8 mouse cellular contexts compared by ENCODE assay signal in genomic region chr8:83699566-83699965, GRCm38 (mm10). TPM values are rescaled to one million over a fixed set of nuclear protein-coding genes. Genes with fewer than 3 reads are reported as not detected.
DNase-seq lines count a peak whose midpoint lies in the region; ATAC-seq lines count a peak whose summit lies in the region.

No protein-coding gene starts in this region.

- H3K27ac ChIP-seq in neural tube, embryonic 11.5 days (ENCODE audit: low read depth, low read length), result peak overlapping the region; percentile 49; the same call in 1 of the 2 replicates
- peak overlapping the region; percentile 72 for H3K27ac ChIP-seq in embryonic facial prominence, embryonic 11.5 days (replicated peaks; ENCODE audit: low read depth, low read length)
- H3K27ac ChIP-seq in limb, embryonic 11.5 days (replicated peaks; ENCODE audit: low read depth, low read length), result peak overlapping the region; percentile 70
- peak overlapping the region; percentile 71; the same call in 1 of the 2 replicates for H3K27ac ChIP-seq in neural tube, embryonic 13.5 days (replicated peaks)

- peak; percentile 24 for DNase-seq in neural tube, embryonic 11.5 days (ENCODE audit: low spot score)
- no peak for DNase-seq in neural tube, embryonic 10.5 days (ENCODE audit: extremely low spot score, low spot score)
- DNase-seq in embryonic facial prominence, embryonic 11.5 days (ENCODE audit: low spot score), result peak; percentile 82
- no peak for DNase-seq in limb, embryonic 11.5 days (ENCODE audit: low spot score)
- no peak for DNase-seq in layer of hippocampus, postnatal 10 days (ENCODE audit: low spot score in 2 of 2)
- DNase-seq in urinary bladder, postnatal 36 days (ENCODE audit: low spot score in 2 of 2), result no peak
- no peak for DNase-seq in right cerebral cortex, adult 18-20 months

- 46% methylated on average over 9 of the region's 9 CpGs for WGBS in neural tube, embryonic 11.5 days
- 20% methylated on average over 9 of the region's 9 CpGs for WGBS in embryonic facial prominence, embryonic 11.5 days
- WGBS in limb, embryonic 11.5 days, result 10% methylated on average over 9 of the region's 9 CpGs
- 54% methylated on average over 9 of the region's 9 CpGs for WGBS in neural tube, embryonic 13.5 days

- no peaks in the 10 kb centered on the region; the same call in 1 of the 2 replicates for H3K36me3 ChIP-seq in neural tube, embryonic 11.5 days (ENCODE audit: control insufficient read depth, insufficient read depth, low read length)
- H3K36me3 ChIP-seq in embryonic facial prominence, embryonic 11.5 days (replicated peaks; ENCODE audit: control insufficient read depth, insufficient read depth, low read depth, low read length), result no peaks in the 10 kb centered on the region
- H3K36me3 ChIP-seq in limb, embryonic 11.5 days (ENCODE audit: control insufficient read depth, insufficient read depth, low read length), result no peaks in the 10 kb centered on the region
- no peaks in the 10 kb centered on the region for H3K36me3 ChIP-seq in neural tube, embryonic 13.5 days

- H3K4me1 ChIP-seq in neural tube, embryonic 11.5 days (ENCODE audit: control insufficient read depth, insufficient read depth, low read length), result peaks cover 8% of the 10 kb centered on the region
- peaks cover 3% of the 10 kb centered on the region for H3K4me1 ChIP-seq in embryonic facial prominence, embryonic 11.5 days (ENCODE audit: control insufficient read depth, insufficient read depth, low read length)
- peaks cover 13% of the 10 kb centered on the region for H3K4me1 ChIP-seq in limb, embryonic 11.5 days (ENCODE audit: control insufficient read depth, insufficient read depth, low read length)
- peaks cover 35% of the 10 kb centered on the region for H3K4me1 ChIP-seq in neural tube, embryonic 13.5 days (replicated peaks)

- H3K27me3 ChIP-seq in neural tube, embryonic 11.5 days (ENCODE audit: control insufficient read depth, insufficient read depth, low read length), result no peaks in the 10 kb centered on the region
- no peaks in the 10 kb centered on the region for H3K27me3 ChIP-seq in embryonic facial prominence, embryonic 11.5 days (ENCODE audit: control insufficient read depth, insufficient read depth, low read length)
- no peaks in the 10 kb centered on the region for H3K27me3 ChIP-seq in limb, embryonic 11.5 days (ENCODE audit: control insufficient read depth, insufficient read depth, low read length)
- no peaks in the 10 kb centered on the region for H3K27me3 ChIP-seq in neural tube, embryonic 13.5 days

- no peak for ATAC-seq in neural tube, embryonic 11.5 days (ENCODE audit: insufficient read depth, low FRiP score, low TSS enrichment)
- ATAC-seq in embryonic facial prominence, embryonic 11.5 days (replicated peaks; ENCODE audit: insufficient number of reproducible peaks, low FRiP score, low TSS enrichment, low read depth), result no peak
- no peak for ATAC-seq in limb, embryonic 11.5 days (ENCODE audit: insufficient number of reproducible peaks, low FRiP score, low TSS enrichment, low read depth)
- ATAC-seq in neural tube, embryonic 13.5 days (ENCODE audit: low read depth), result no peak

- H3K4me2 ChIP-seq in neural tube, embryonic 11.5 days (ENCODE audit: low read depth), result peak overlapping the region; percentile 67
- H3K4me2 ChIP-seq in embryonic facial prominence, embryonic 11.5 days (ENCODE audit: low read depth, low read length), result peak overlapping the region; percentile 93
- peak overlapping the region; percentile 85 for H3K4me2 ChIP-seq in limb, embryonic 11.5 days (ENCODE audit: low read depth, severe bottlenecking)
- peak overlapping the region; percentile 96 for H3K4me2 ChIP-seq in neural tube, embryonic 13.5 days

- H3K9me3 ChIP-seq in neural tube, embryonic 11.5 days (ENCODE audit: control insufficient read depth, low read length), result no peaks in the 10 kb centered on the region
- no peaks in the 10 kb centered on the region for H3K9me3 ChIP-seq in embryonic facial prominence, embryonic 11.5 days (replicated peaks; ENCODE audit: control insufficient read depth, low read length)
- no peaks in the 10 kb centered on the region for H3K9me3 ChIP-seq in limb, embryonic 11.5 days (ENCODE audit: control insufficient read depth, low read length)
- H3K9me3 ChIP-seq in neural tube, embryonic 13.5 days, result no peaks in the 10 kb centered on the region

- H3K9ac ChIP-seq in neural tube, embryonic 11.5 days (ENCODE audit: low read length), result peak overlapping the region; percentile 78
- H3K9ac ChIP-seq in embryonic facial prominence, embryonic 11.5 days (replicated peaks; ENCODE audit: low read length), result peak overlapping the region; percentile 91
- peak overlapping the region; percentile 88; the same call in 1 of the 2 replicates for H3K9ac ChIP-seq in limb, embryonic 11.5 days (ENCODE audit: low read length)
- H3K9ac ChIP-seq in neural tube, embryonic 13.5 days, result peak overlapping the region; percentile 95

- peak overlapping the region; percentile 78 for H3K4me3 ChIP-seq in neural tube, embryonic 11.5 days (ENCODE audit: low read depth, low read length)
- peak overlapping the region; percentile 91 for H3K4me3 ChIP-seq in embryonic facial prominence, embryonic 11.5 days (ENCODE audit: low read depth, low read length)
- H3K4me3 ChIP-seq in limb, embryonic 11.5 days (ENCODE audit: low read depth, low read length), result peak overlapping the region; percentile 80
- H3K4me3 ChIP-seq in neural tube, embryonic 13.5 days, result peak overlapping the region; percentile 92

RNA-seq across cellular contexts. Expression of gene Pkn1, which starts 0.6 kb away (rescaled TPM):
- polyA plus RNA-seq in neural tube, embryonic 11.5 days (2014; fragmentation: Nextera tagmentation; extraction: Ambion mirVana), result 29.3 and 29.5 TPM in 2 replicates
- 20.6 and 21.5 TPM in 2 replicates for polyA plus RNA-seq in embryonic facial prominence, embryonic 11.5 days (2014; fragmentation: Nextera tagmentation; extraction: Ambion mirVana)
- polyA plus RNA-seq in limb, embryonic 11.5 days (2014; fragmentation: Nextera tagmentation; extraction: Ambion mirVana), result 28.8 and 30.1 TPM in 2 replicates
- 21.3 and 25.5 TPM in 2 replicates for polyA plus RNA-seq in neural tube, embryonic 13.5 days (2015; fragmentation: Nextera tagmentation; extraction: Ambion mirVana)
- total RNA-seq in layer of hippocampus, postnatal 10 days (2021), result 10 to 100 TPM; 65.0 to 73.7 TPM

RNA-seq across cellular contexts. Expression of gene Ddx39, which starts 15.4 kb away (rescaled TPM):
- 214 and 223 TPM in 2 replicates for polyA plus RNA-seq in neural tube, embryonic 11.5 days (2014; fragmentation: Nextera tagmentation; extraction: Ambion mirVana)
- 191 and 195 TPM in 2 replicates for polyA plus RNA-seq in embryonic facial prominence, embryonic 11.5 days (2014; fragmentation: Nextera tagmentation; extraction: Ambion mirVana)
- polyA plus RNA-seq in limb, embryonic 11.5 days (2014; fragmentation: Nextera tagmentation; extraction: Ambion mirVana), result 210 and 215 TPM in 2 replicates
- 101 and 105 TPM in 2 replicates for polyA plus RNA-seq in neural tube, embryonic 13.5 days (2015; fragmentation: Nextera tagmentation; extraction: Ambion mirVana)
- 10 to 100 TPM; 25.4 to 27.7 TPM for total RNA-seq in layer of hippocampus, postnatal 10 days (2021)

RNA-seq across cellular contexts. Expression of gene Ptger1, which starts 33.1 kb away (rescaled TPM):
- polyA plus RNA-seq in neural tube, embryonic 11.5 days (2014; fragmentation: Nextera tagmentation; extraction: Ambion mirVana), result 0.34 and 1.1 TPM in 2 replicates
- 0.27 and 1.9 TPM in 2 replicates for polyA plus RNA-seq in embryonic facial prominence, embryonic 11.5 days (2014; fragmentation: Nextera tagmentation; extraction: Ambion mirVana)
- 0.59 and 1.6 TPM in 2 replicates for polyA plus RNA-seq in limb, embryonic 11.5 days (2014; fragmentation: Nextera tagmentation; extraction: Ambion mirVana)
- polyA plus RNA-seq in neural tube, embryonic 13.5 days (2015; fragmentation: Nextera tagmentation; extraction: Ambion mirVana), result 0.46 and 0.50 TPM in 2 replicates
- total RNA-seq in layer of hippocampus, postnatal 10 days (2021), result 1 to 10 TPM in 1 of 2 experiments, under 1 TPM in 1; 0.32 to 1.0 TPM

RNA-seq across cellular contexts. Expression of gene Adgre5, which starts 41.6 kb away (rescaled TPM):
- 16.3 and 18.0 TPM in 2 replicates for polyA plus RNA-seq in neural tube, embryonic 11.5 days (2014; fragmentation: Nextera tagmentation; extraction: Ambion mirVana)
- polyA plus RNA-seq in embryonic facial prominence, embryonic 11.5 days (2014; fragmentation: Nextera tagmentation; extraction: Ambion mirVana), result 19.0 and 22.1 TPM in 2 replicates
- polyA plus RNA-seq in limb, embryonic 11.5 days (2014; fragmentation: Nextera tagmentation; extraction: Ambion mirVana), result 24.6 and 26.4 TPM in 2 replicates
- polyA plus RNA-seq in neural tube, embryonic 13.5 days (2015; fragmentation: Nextera tagmentation; extraction: Ambion mirVana), result 12.7 and 14.7 TPM in 2 replicates
- total RNA-seq in layer of hippocampus, postnatal 10 days (2021), result 10 to 100 TPM; 11.5 to 13.7 TPM

RNA-seq across cellular contexts. Expression of gene Gipc1, which starts 47.1 kb away (rescaled TPM):
- 174 and 181 TPM in 2 replicates for polyA plus RNA-seq in neural tube, embryonic 11.5 days (2014; fragmentation: Nextera tagmentation; extraction: Ambion mirVana)
- polyA plus RNA-seq in embryonic facial prominence, embryonic 11.5 days (2014; fragmentation: Nextera tagmentation; extraction: Ambion mirVana), result 169 and 177 TPM in 2 replicates
- polyA plus RNA-seq in limb, embryonic 11.5 days (2014; fragmentation: Nextera tagmentation; extraction: Ambion mirVana), result 163 and 178 TPM in 2 replicates
- 149 and 151 TPM in 2 replicates for polyA plus RNA-seq in neural tube, embryonic 13.5 days (2015; fragmentation: Nextera tagmentation; extraction: Ambion mirVana)
- total RNA-seq in layer of hippocampus, postnatal 10 days (2021), result 10 to 100 TPM; 65.2 to 77.6 TPM

Comparison
In these comparisons a context has a peak if more than half of its experiments do, and no peak if none do; other contexts are left out.
1. DNase-seq: peak in neural tube, embryonic 11.5 days (single experiment) and embryonic facial prominence, embryonic 11.5 days (single experiment); none in neural tube, embryonic 10.5 days (single experiment), limb, embryonic 11.5 days (single experiment), layer of hippocampus, postnatal 10 days (0 of 2), urinary bladder, postnatal 36 days (0 of 2) and right cerebral cortex, adult 18-20 months (single experiment).
2. Peak in every context shown above with its lines, with median percentiles within 50 percentile points of each other: H3K27ac ChIP-seq, H3K4me2 ChIP-seq, H3K4me3 ChIP-seq and H3K9ac ChIP-seq.